Mouse (Mus musculus) kidney, postnatal 4 days (tissue): ENCODE measurements around the gene Xab2.
"Not testable (repeated sequence)": the region's sequence is repeated elsewhere in the genome, so short reads cannot be mapped to it uniquely, and the experiment has no call there.

Experiments used
- DNase-seq, 2 experiments: peaks; one replicate each; pipeline ENCODE4 v3.0.0; 2021; ENCODE audit warnings: mixed read lengths in 2 of 2

Xab2 gene

DNA sequence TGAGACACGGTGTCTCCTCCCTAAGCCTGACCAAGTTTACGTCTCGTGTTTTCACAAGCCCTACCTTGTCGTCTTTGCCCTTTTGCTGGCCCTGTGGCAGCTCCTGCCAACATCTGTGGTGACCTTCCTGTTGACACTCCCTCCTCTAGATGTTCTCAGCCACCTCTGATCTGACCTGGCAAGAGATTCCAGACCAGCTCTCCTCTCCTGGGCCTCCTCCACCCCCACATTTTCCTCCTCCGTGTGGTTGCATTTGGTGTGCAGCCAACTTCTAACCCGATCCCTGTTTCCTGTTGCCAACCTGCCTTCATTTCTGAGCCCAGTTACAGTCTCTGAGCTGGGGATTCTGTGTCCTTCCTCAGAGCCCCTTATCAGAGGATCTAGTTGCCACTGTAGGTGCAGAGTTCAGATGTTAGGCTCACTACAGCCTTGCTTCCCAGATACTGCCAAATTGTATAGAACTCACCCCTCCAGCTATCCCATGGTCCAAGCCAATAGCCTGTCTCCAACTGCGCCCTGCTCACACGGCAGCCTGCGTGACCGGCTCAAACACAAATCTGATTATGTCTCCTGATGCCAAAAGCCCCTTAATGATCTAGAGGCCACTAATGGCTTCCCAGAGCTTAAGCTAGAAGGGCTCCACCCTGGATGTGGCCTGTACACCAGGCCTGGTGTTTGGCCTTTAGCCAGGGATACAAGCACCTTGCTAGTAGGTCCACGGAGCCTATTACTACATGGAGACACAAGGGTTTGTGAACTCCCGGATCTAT lies 11.9 kb downstream of the Xab2 start:
- DNase-seq: peak in 1 of 2 experiments; percentile 38

DNA sequence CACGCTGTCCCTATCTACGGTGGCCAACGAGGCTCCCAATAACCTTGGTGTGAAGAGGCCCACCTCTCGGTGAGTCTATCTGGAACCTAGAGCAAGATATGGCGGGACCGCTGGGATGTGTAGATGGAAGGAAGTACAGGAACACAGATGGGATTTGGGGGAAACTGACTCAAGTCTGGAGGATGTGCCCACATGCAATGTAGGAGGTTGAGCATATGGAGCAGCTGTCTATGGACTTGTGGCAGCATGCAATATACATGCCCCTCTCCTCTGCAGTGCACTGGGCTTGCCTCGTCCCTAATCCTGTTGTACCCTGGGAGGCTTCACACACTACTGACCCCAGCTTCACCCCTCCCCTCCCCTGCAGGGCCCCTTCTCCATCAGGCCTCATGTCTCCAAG lies 13.3 kb downstream of the Xab2 start:
- DNase-seq: no peak

DNA sequence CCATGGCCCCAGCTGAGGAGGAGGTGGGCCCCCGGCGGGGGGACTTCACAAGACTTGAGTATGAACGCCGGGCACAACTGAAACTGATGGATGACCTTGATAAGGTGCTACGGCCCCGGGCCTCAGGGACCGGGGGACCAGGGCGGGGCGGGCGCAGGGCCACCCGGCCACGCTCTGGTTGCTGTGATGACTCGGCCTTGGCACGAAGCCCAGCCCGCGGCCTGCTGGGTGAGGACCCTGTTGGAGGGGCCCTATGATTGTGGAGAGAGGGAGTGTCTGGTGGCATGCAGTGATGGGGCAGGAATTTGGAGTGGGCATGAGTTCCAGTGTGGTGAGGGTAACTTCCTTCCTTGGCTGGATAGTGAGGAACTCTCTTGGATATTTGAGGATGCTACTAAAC lies 14.5 kb downstream of the Xab2 start:
- DNase-seq: peak; percentile 51 to 61

DNA sequence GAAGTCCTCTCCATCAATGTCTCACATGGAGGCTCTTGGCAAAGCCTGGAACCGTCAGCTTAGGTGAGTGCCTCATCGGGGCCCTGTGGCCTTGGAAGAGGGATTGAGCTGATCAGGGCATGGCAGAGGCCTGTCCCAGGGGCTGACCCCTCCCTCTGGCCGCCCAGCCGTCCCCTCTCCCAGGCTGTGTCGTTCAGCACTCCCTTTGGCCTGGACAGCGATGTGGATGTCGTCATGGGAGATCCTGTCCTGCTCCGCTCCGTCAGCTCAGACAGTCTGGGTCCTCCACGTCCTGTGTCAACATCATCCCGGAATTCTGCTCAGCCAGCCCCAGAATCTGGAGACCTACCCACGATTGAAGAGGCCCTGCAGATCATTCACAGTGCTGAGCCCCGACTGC lies 17.7 kb downstream of the Xab2 start:
- no peak for DNase-seq

DNA sequence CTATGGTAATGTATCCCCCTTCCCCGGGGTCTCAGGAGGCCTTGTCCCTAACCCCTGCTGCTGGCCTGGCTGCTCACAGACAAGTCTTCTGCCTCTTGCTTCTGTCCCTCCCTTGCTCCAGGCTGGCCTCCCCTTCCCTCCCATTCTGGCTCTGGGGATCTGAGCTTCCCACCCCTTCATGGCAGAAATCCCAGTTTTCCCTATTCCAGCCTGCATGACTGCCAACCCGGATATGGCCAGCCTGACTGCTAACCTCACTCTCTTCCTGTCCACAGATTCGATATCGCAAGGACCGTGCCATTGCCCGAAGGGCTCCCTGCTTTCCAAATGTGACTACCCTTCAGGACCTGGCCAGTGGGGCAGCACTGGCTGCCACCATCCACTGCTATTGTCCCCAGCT lies 20.7 kb downstream of the Xab2 start:
- DNase-seq: peak; percentile 34 to 45

DNA sequence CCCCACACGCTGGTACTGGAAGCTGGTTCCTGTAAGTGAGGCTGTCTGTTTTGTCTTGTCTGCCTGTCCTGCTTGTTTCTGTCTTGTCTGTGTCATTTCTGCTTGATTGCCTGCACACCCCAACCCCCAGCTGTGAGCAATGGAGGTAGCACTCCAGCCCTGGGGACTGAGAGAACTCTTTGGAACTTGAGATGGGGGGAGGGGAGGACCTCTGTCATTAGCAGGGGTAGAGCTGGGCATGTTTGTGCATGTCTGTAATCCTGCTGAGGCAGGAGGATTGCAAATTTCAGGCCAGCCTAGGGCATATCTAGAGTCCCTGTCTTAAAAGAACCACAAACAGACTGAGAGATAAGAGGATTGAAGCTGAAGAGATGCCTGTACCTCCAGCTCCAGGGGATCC lies 21.9 kb downstream of the Xab2 start:
- no peak for DNase-seq

DNA sequence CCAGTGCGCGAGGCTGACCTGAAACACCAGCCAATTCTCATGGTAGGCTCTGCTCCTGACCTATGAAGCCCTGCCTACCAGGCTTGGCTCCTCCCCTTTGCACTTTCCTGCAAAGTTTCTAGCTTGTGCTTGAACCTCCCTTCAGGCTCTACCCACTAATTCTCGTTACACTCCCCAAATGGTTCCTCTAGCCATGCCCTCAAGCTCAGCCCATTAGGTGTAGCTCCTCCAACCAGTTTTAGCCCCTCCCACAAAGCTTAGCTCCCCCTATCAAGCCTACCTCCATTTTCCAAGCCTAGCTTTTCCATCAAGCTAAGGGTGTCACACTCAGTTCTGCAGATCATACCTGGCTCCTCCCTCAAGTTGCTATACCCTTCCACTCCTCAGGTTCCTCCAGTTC lies 23.1 kb downstream of the Xab2 start:
- no peak for DNase-seq

DNA sequence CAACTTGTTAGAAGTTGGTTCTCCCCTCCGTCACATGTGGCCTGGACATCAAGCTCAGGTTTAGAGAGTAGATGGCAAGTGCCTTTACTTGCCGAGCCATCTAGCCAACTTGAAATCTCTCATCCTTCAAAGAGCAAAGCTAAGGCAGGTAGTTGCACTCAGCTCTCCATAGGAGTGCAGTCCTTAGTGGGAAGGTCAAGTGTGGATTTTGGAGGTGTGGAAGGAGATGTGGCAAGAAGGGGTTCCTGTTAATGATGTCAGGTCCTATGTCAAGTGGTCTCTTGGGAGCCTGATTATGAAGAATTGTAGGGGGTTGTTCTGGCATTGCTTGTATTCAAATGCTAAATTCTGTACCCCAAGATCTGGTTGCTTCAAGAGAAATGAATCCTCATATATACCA lies 26.6 kb downstream of the Xab2 start:
- DNase-seq: no peak

DNA sequence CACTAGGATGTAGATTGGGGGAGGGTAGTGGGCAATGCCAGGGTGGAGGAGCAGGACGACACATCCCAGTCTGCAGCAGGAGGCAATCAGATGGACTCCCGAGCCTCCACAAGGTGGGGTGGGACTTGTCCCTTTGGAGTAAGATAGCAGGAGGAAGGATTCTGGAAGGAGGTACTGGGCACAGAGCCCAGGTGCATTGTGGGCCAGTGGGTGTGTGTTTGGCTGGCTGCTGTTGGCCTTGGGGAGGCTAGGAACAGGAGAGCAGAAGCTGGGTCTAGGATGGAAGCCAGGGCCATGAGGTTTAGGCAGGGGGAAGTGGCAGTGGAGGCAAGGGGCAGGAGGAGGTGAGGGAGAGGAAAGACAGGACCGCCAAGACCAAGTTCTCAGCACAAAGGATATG lies 27.6 kb downstream of the Xab2 start:
- DNase-seq: no peak

DNA sequence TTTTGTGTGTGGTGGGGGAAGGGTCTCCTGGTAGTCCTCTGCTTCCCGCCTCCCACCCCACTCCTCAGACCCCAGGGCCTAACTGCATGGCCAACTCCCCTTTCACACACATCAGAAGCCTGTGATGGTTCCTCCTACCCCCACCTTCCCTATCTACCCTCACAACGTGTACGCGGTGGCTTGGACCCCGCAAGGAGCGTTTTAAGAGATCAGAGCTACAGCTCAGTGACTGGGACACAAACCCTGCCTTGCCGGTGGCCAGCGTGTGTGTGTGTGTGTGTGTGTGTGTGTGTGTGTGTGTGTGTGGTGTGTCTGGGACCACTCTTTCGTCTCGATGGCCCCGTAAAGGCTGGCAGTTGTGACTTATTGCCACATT lies 32.9 kb downstream of the Xab2 start:
- peak in 1 of 2 experiments; percentile 40 for DNase-seq

DNA sequence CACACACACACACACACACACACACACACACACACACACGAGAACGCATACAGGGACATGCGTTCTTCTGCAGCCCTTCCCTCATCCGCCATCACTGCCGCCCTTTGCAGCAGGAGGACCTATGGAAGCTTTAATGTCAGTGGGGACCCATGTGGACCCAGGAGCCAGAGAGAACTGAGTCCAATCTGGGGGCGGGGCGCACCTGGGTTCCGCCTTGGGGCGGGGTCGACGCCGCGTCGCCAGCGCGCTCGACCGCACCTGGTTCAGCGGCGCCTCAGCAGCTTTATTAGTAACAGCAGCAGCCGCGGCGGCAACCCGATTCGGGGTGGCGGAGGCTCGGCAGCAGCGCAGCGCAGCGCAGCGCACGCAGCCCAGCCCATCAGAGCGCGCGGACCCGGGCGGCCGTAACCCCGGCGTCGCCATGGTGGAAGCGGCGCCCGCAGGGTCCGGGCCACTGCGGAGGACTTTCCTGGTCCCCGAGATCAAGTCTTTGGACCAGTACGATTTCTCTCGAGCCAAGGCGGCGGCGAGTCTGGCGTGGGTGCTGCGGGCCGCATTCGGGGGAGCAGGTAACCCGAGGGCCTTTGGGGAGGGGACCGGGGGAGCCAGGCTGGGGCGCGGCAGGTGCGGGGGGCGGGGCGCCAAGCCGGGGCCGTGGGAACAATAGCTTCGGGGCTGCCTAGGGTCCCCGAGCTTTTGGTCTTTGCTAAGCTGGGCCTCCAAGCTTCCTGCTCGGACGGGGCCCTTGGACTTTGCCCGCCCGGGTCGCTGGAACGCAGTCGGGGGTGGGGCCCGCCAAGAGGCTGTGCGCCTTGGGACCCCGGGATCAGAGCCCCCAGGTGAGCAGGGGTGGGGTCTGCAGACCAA lies 33.5 kb downstream of the Xab2 start:
- peak; percentile 82 to 89 for DNase-seq

DNA sequence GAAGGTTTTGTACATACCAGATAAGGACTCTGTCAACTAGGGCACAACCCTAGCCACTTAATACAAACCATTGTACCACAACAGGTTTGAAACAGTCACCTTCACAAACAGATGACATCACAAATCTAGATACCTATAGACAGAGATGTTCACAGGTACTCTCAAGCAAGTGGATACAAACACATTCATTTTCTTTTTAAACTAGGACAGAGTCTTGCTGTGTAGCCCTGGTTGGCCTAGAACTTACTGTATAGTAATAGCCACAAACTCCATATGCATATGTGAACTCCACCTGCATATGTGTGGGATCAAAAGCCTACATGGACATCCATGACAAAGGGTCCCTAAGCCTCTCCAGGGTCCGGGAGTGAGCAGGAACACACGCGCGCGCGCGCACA lies 34.1 kb downstream of the Xab2 start, which contains the start of gene Camsap3:
Gene Camsap3 (plus strand): TSS at position 301 of the 398 bp plus-strand sequence.
- no peak for DNase-seq

DNA sequence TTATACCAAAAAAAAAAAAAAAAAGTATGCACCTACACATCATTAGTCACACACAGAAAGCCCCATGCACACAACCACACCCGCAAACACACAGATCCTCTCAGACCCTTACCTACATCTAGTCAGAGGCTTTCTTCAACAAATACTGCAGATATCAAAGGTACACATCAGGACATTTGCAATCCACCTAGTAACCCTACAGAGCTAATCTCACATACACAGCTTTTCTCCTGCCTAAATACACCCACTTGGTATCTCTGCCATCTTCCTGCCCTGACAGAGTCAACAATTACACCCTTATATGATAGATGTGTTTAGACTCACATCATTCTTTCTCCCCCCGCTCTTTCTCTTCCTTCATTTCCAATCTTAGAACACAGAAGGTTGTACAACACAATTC lies 34.7 kb downstream of the Xab2 start:
- no peak for DNase-seq

DNA sequence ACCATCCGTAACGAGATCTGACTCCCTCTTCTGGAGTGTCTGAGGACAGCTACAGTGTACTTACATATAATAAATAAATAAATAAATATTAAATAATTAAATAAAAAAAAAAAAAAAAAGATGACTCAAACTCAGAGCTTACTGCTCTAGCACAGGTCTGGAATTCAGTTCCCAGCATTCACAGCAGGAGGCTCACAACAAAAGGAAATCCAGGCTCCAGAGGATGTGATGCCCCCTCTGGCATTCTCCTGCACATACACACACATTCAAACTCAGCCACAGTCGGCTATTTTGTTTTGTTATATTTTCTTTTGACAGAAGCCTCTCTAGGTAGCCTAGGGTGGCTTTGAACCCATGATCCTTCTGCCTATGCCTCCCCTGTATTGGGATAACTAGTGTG lies 39.2 kb downstream of the Xab2 start:
- not testable (repeated sequence) for DNase-seq

DNA sequence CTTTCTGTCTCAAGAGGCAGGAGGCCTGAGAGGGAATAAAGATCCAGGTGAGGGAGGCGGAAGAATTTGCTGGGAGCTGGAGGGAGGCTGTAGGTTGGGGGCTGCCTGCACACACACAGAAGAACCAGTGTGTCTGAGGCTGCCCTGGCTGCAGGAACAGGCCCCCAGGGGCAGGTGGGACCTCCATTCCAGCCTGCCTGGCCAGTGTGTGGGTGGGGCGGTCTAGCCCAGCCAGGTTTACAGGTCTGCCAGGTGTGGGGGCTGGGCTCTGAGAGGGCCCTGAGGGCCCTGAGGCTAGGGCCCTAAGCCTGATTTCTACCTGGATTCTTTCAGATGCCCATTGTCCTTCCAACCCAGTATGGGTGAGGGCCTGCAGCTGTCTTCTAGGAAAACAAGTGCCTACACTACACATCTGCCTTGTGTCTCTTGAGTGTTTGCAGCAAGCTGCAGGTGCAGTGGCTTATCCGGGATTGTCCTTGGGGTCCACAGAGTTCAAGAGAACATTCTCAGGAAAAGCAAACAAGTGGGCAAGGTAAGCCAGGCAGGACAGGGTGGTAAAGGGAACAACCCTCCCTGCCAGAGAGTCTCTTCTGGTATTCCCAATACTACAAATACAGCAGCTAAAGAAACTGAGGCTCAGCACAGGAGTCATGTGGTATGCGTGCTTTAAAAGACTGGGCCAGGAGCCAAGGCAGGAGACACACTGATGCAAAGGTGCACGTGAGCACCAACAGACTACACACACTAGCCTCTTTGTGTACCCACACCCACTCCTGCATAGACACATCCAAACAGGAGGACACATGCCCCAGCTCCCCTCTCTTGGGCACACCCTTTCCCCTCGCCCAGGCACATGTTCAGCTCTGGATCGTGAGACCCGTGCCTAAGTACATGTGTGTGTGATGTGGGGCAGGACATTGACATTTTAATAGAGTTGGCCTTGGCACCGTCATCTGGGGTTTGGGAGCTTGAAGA lies 41.4 kb downstream of the Xab2 start:
- no peak for DNase-seq

DNA sequence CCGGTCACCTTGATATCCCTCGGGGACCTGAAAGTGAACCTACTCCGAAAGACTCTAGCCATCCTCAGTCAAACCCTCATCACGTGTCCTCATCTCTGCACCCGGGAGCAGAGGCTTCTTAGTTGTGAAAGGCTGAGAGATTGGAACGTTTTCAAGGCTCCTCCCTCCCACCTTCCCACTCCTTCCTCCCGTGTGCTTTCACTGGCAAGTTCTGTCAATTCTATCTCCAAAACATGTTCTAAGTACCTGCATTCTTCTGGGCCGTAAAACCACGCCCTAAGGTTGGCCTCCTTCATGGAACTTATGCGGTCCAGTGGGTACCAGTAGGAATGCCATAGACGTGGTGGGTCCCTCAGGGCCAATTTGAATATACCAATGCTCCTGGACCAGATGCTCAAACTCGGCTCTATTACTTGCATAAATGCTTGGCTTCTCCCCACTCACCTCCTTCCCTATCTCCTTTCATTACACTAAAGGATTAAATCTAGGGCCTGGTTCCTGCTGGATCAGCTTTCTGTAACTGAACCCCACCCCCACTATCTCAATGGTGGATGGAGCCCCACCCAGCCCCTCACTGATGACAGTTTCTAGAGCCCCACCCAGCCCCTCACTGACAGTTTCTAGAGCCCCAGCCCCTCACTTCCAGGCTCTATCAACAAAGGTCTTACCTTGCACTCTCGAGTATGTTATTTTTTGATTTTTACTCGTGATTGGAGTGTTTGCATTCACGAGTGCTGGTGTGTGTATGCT lies 44.7 kb downstream of the Xab2 start:
- no peak for DNase-seq

DNA sequence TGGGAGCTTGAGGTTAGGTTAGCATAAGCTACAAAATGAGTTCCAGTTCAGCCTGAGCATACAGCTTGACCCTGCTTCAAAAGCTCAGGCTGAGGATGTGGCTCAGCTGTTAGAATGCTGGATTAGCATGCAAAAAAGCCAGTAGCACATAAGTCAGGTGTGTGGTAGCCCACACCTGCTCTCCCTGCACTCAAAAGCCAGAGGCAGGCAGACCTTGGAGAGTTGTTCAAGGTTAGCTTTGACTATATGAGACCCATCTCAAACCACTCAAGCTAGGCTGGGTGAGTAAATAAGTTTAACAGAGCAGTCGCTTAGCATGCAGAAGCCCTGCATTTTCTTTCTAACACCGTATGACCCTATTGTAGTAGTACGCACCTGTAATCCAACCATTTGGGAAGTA lies 46.6 kb downstream of the Xab2 start:
- no peak for DNase-seq

DNA sequence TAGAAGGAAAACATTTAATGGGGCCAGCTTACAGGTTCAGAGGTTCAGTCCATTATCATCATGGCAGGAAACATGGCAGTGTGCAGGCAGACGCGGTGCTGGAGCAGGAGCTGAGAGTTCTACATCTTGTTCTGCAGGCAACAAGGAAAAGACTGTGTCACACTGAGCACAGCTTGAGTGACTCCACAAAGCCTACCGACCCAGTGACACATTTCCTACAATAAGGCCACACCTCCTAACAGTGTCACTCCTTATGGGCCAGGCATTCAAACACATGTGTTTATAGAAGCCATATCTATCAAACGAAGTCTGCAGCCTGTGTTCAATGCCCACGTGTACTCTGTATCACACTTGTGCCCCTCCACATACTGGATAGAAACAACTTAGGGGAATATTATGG lies 51.3 kb downstream of the Xab2 start:
- DNase-seq: no peak

DNA sequence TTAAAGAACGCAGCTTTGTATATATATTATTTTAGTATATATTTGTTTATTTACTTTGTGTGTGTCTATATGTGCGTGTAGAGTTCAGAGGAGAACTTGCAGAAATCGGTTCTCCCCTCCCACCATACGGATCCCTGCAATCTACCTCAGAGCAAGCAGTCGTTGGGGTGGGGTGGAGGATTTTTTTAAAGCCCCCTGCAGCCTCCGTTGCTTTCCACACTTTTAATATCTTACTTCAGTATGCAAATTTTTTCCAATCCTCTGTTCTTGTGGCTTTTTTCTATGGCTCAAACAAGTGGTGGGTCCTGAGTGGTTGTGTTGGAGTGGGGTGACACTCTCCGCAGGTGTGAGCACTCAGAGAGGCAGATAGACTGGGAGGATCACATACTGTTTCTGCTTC lies 52.7 kb downstream of the Xab2 start:
- no peak for DNase-seq

DNA sequence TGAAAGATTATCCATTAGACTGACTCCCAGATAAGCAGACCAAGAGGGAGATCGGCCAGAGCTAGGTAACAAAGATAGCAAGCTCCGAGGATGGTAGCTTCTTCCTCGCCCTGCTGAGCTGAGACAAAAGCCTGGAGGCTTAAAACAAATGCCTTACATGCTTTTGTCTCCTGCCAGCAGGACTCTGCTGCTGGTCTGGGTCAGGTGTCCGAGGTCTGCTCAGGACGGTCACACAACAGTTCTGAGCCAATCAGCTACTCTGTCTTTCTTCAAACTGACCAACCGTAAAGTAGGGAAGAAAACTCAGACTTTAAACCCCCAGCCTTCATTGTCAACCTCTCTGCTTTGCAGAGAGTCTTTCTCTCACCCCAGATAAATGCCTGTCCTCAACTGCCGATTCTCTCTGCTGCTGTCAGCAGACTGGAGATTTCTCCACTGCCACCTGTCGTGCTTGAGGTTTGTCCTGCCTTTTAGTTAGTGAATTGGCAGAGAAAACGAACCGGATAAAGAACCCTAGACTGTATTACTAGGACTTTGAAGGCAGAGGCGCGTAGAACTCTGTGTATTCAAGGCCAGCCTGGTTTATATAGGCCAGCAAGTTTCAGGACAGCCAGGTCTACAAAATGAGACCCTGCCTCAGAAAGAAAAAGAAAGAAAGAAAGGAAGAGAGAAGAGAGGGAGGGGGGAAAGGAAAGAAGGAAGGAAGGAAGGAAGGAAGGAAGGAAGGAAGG lies 53.3 kb downstream of the Xab2 start, which contains the start of gene C330021F23Rik:
Gene C330021F23Rik (plus strand): TSS at position 350 of the 731 bp plus-strand sequence.
- DNase-seq: peak; percentile 26 to 58
